Mouse (Mus musculus) CH12.LX (cell line): Measurements from ENCODE around the gene Rac3.

Experiments used
- BHLHE40 ChIP-seq: IDR thresholded peaks from 2 replicates; pipeline ENCODE4 v1.6.1; 2011; ENCODE audit warnings: mild to moderate bottlenecking, low read depth, low read length, improper control_type of control experiment
- CTCF ChIP-seq, 2 experiments: IDR thresholded peaks in 1 of 2; conservative IDR thresholded peaks in 1 of 2; 2 replicates each; pipeline ENCODE4 v1.5.1; 2011 to 2012; ENCODE audit warnings: low read depth in 2 of 2, low read length in 2 of 2, improper control_type of control experiment in 1 of 2, inconsistent platforms in 1 of 2, mild to moderate bottlenecking in 1 of 2, moderate library complexity in 1 of 2
- EP300 ChIP-seq: IDR thresholded peaks from 2 replicates; pipeline ENCODE4 v1.6.1; 2011; ENCODE audit warnings: low read length, improper control_type of control experiment
- ETS1 ChIP-seq: conservative IDR thresholded peaks from 2 replicates; pipeline ENCODE4 v1.6.1; 2012; ENCODE audit warnings: low read depth, mild to moderate bottlenecking, inconsistent platforms, low read length, improper control_type of control experiment, moderate library complexity
- MAFK ChIP-seq: IDR thresholded peaks from 2 replicates; pipeline ENCODE4 v1.6.1; 2011; ENCODE audit warnings: low read length, improper control_type of control experiment; ENCODE audit not compliant: insufficient replicate concordance
- MYC ChIP-seq: IDR thresholded peaks from 2 replicates; pipeline ENCODE4 v1.6.1; 2011; ENCODE audit warnings: low read depth, mild to moderate bottlenecking, improper control_type of control experiment, low read length
- POLR2A ChIP-seq: IDR thresholded peaks from 2 replicates; pipeline ENCODE4 v1.6.1; 2011; ENCODE audit warnings: low read depth, mild to moderate bottlenecking, improper control_type of control experiment, low read length
- TCF12 ChIP-seq: IDR thresholded peaks from 2 replicates; pipeline ENCODE4 v1.6.1; 2014; ENCODE audit warnings: low read depth, mild to moderate bottlenecking, inconsistent platforms, low read length, improper control_type of control experiment
- USF1 ChIP-seq: IDR thresholded peaks from 2 replicates; pipeline ENCODE4 v1.6.1; 2014; ENCODE audit warnings: low read depth, mild to moderate bottlenecking, inconsistent platforms, low read length, improper control_type of control experiment

GRCm38 (mm10) chr11:120721124-120722066 is at the start of gene Rac3:
- TF ChIP-seq EP300, result no peak
- no peak for TF ChIP-seq CTCF (conservative IDR thresholded peaks at IDR 0.05 in 1 of 2, IDR thresholded peaks at IDR 0.05 in 1 of 2; ENCODE audit: low read depth in 2 of 2, low read length in 2 of 2)
- TF ChIP-seq MYC, result no peak
- TF ChIP-seq TCF12, result no peak
- no peak for TF ChIP-seq USF1
- no peak for TF ChIP-seq ETS1
- TF ChIP-seq POLR2A, result no peak
- TF ChIP-seq BHLHE40, result no peak
- TF ChIP-seq MAFK, result no peak
